Mouse (Mus musculus) kidney, postnatal 0 days (tissue): ENCODE measurements around the gene Mmp8. TPM values are rescaled to one million over a fixed set of nuclear protein-coding genes. Genes with fewer than 3 reads are reported as not detected.
A peak's percentile ranks its signal among the peaks of the same experiment; 100 is the strongest.

Experiments
- ATAC-seq: fragments of 200-750 bp; cut with Nextera tagmentation; replicated peaks from 2 replicates; pipeline ENCODE4 v1.8.0; 2017; ENCODE audit warnings: low read depth, moderate number of reproducible peaks, moderate TSS enrichment, moderate library complexity; ENCODE audit not compliant: low FRiP score
- DNase-seq: peaks from one replicate; pipeline ENCODE4 v3.0.0-alpha.2; 2016; ENCODE audit warnings: low spot score
- H3K27ac ChIP-seq: fragments of 300-500 bp; sonication (generic); 2 replicates; pipeline ENCODE4 v1.5.1; 2014; ENCODE audit warnings: mild to moderate bottlenecking
- H3K27me3 ChIP-seq: fragments of 300-500 bp; sonication (generic); 2 replicates; pipeline ENCODE4 v1.6.1; 2014; ENCODE audit warnings: low read length, mixed read lengths; ENCODE audit not compliant: insufficient read depth
- H3K36me3 ChIP-seq: fragments of 300-500 bp; sonication (generic); 2 replicates; pipeline ENCODE4 v1.6.1; 2014; ENCODE audit warnings: low read length, mixed read lengths; ENCODE audit not compliant: insufficient read depth
- H3K4me1 ChIP-seq: fragments of 300-500 bp; sonication (generic); replicated peaks from 2 replicates; pipeline ENCODE4 v1.6.1; 2014; ENCODE audit warnings: antibody characterized with exemption, low read length, mixed read lengths; ENCODE audit not compliant: insufficient read depth
- H3K4me2 ChIP-seq: fragments of 300-500 bp; sonication (generic); 2 replicates; pipeline ENCODE4 v1.6.1; 2014; ENCODE audit warnings: mild to moderate bottlenecking, low read length, moderate library complexity, mixed read lengths
- H3K4me3 ChIP-seq: fragments of 300-500 bp; sonication (generic); replicated peaks from 2 replicates; pipeline ENCODE4 v1.5.1; 2014; ENCODE audit warnings: low read depth, low read length
- H3K9ac ChIP-seq: fragments of 300-500 bp; sonication (generic); 2 replicates; pipeline ENCODE4 v1.6.1; 2014; ENCODE audit warnings: low read depth, low read length
- H3K9me3 ChIP-seq: fragments of 300-500 bp; sonication (generic); replicated peaks from 2 replicates; pipeline ENCODE4 v1.6.1; 2016; ENCODE audit warnings: low read length, inconsistent platforms, mixed read lengths
- CTCF ChIP-seq: IDR thresholded peaks from 2 replicates; pipeline ENCODE4 v1.5.1; 2016; ENCODE audit warnings: antibody characterized with exemption, low read depth, mild to moderate bottlenecking, moderate library complexity
- WGBS: fragments of 180-500 bp; shearing (Covaris S2); extraction: QIAGEN DNeasy Blood & Tissue Kit; methylation state at CpG from one replicate; pipeline ENCODE4 v1.1.7; 2014; 5-methylcytosine and 5-hydroxymethylcytosine counted together
- polyA plus RNA-seq: library from polyadenylated mRNA; unstranded; fragments of >200 nt; fragmentation: Nextera tagmentation; extraction: Ambion mirVana; gene quantifications from 2 replicates; pipeline ENCODE4 v1.2.1, GENCODE M21; 2015

The Mmp8 gene
- polyA plus RNA-seq, result 0.86 and 1.3 TPM in 2 replicates

DNA sequence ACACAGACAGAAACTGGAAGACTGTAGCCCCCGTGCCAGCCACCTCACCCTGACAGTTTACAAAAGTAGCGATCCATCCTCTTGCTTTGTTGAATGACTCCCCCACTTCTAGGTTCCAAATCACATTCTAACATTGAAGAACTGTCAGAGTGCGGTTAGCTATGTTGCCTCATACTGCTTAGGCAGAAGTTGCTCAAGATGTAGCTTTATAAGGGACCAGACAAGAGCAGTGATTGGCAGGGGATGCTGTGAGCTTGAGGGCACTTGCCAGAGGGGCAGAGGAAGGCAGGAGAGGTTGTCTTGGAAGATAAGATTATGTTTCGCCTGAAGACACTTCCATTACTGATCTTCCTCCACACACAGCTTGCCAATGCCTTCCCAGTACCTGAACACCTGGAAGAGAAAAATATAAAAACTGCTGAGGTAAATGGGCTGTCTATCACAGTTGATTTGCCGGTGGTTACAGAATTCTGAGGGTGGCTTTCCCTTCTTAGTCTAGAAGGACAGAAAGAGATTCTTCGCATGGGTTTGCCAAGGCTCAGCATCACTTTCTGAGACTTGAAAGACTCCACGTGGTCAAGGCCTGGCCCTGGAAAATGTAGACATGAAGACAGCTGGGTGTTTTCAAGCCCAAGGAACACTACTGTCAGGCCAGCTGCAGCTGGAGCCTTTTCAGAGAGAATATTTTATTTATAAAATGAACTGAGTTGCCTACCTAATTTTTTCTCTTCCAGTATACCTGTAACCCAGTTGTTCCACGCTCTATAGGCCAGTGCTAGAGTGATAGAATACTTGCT is at the start of gene Mmp8:
Mmp8 (plus strand) TSS at position 236 of the 797 bp plus-strand sequence.
- Histone ChIP-seq H3K27ac (no peak within 1 kb of the TSS), H3K4me3 (no peak within 1 kb of the TSS), H3K4me2 (no peak within 1 kb of the TSS), H3K9ac (no peak within 1 kb of the TSS), H3K36me3 (no peaks in the 10 kb centered on the region), H3K27me3 (no peaks in the 10 kb centered on the region), H3K4me1 (no peaks in the 10 kb centered on the region), H3K9me3 (no peaks in the 10 kb centered on the region)
- 65% methylated on average over 8 of the region's 8 CpGs for WGBS
- no peak for ATAC-seq
- TF ChIP-seq CTCF, result no peak
- no peak for DNase-seq

DNA sequence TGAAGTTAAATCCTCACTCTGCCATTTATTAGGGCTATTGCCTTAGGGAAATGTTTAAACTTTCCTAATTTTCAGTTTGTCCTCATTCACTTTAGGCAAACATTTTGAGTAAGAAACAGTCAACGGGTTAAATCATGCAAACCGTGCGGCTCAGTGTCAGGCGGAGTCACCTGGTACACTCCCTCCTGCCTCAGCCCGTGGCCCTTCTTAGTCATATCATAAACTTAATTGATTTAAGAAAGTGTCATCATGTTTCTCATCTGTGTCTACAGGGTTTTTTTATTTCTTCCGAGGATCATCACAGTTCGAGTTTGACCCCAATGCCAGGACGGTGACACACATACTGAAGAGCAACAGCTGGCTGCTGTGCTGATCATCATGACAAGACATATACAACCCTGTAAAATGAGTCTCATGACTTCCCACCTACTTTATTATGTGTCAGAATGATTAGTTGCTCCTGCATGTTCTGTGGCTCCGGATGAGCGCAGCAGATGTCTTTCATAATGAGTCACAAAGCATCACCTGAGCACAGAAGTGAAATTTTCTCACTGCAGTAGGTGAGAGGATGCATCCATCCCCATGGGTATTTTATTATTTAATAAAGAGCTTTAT is 48.5 kb upstream of the Mmp8 start:
- WGBS, result 39% methylated on average over 10 of the region's 10 CpGs
- no peak for TF ChIP-seq CTCF
- ATAC-seq, result no peak

DNA sequence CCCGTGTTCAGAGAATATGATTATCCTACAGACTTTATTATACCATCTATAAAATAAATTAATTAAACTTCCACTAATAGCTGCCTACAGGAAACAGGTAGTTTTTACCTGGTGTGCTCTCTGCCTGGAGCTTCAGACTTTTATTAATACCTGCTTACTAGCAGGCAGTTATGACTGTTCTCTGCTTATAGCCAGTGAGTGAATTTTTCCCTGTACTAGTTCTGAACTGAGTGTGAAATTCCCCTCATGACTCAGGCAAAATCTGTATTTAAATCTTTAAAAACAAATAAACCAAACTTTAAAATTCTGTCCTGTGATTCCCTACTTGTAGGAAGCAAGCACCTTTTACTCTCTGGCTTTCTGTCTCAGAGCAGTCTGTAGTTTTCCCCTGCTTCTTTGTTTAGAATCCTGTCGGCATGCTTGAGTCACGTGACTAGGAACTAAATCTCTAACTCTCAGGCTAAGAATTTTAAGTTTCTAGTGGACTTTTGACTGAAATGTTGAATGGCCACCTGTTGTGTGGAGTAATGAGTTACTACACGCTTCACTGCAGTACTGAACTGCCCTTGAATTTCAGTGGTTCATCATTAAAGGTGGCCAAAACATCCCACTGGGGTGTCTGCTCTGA is 40.2 kb upstream of the Mmp8 start:
- ATAC-seq (peak; percentile 25; the same call in 1 of the 2 replicates), DNase-seq (peak; percentile 3)
- no peak overlapping the region for H3K4me3 ChIP-seq
- 57% methylated on average over 4 of the region's 4 CpGs for WGBS
- no peaks in the 10 kb centered on the region for H3K36me3 ChIP-seq
- no peak overlapping the region for H3K27ac ChIP-seq
- no peaks in the 10 kb centered on the region for H3K9me3 ChIP-seq
- no peak overlapping the region for H3K9ac ChIP-seq
- TF ChIP-seq CTCF, result no peak
- H3K27me3 ChIP-seq, result no peaks in the 10 kb centered on the region
- H3K4me1 ChIP-seq, result no peaks in the 10 kb centered on the region
- no peak overlapping the region for H3K4me2 ChIP-seq

More for the DNA sequence above, 48.5 kb upstream of the Mmp8 start:
- Histone ChIP-seq H3K36me3 (no peaks in the 10 kb centered on the region), H3K4me2 (no peak overlapping the region), H3K4me3 (no peak overlapping the region), H3K4me1 (no peaks in the 10 kb centered on the region), H3K27me3 (no peaks in the 10 kb centered on the region), H3K9ac (no peak overlapping the region), H3K27ac (no peak overlapping the region), H3K9me3 (no peaks in the 10 kb centered on the region)
- DNase-seq, result peak; percentile 3

DNA sequence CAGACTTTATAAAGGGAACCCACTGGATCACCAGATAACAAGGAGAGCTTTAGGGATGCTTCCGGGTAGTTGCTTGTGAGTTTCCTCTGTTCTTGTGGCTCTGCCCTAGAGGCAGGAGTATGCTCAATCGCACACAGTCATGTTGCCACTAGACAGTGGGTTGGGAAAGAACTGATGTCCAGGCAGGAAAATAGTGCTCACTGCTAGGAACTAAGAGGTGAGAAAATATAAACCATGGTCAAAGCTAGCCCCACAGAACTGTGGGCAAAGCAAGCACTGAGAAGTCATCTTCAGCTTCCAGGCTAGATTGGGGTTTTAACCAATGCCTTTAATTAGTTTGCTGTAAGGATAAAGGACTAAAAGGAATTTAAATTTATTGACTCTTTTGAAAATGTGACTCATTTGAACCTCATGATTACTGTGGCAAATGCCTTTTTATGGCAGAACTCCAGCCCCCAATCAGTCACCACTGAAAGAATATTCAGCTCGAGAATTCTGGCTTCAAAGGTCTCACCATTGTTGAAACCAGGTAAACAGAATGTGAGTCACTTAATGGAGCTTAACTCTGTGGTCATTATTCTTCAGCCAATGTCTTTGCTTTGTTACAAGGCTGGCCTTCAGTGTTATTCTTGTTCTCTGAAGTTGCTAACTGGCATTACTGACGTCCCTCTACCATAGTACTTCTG is 31.9 kb upstream of the Mmp8 start:
- WGBS, result 55% methylated on average over 4 of the region's 4 CpGs
- no peaks in the 10 kb centered on the region for H3K36me3 ChIP-seq
- no peak overlapping the region for H3K27ac ChIP-seq
- no peak overlapping the region for H3K4me2 ChIP-seq
- TF ChIP-seq CTCF, result no peak
- no peaks in the 10 kb centered on the region for H3K27me3 ChIP-seq
- H3K9me3 ChIP-seq, result no peaks in the 10 kb centered on the region
- ATAC-seq (no peak), DNase-seq (no peak)
- H3K4me3 ChIP-seq, result no peak overlapping the region
- no peak overlapping the region for H3K9ac ChIP-seq
- no peaks in the 10 kb centered on the region for H3K4me1 ChIP-seq

DNA sequence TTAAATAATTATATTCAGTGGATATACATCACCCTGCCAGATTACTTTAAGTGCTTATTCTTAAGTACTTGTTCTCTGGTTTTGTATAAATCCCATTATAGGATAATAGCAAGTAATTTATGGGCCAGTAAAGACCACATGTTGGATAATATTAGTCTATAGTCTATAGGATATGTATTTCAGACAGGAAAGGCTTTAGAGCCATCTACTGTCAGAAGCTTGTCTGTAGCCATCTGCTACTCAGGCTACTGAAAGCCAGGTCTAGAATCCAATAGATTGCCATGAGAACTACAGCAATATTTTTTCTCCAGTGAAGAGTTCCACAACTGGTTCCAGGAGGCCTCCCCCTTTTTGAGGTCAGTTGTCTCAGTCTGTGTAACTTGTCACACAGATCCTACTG is 15.5 kb upstream of the Mmp8 start:
- no peak for ATAC-seq
- Histone ChIP-seq H3K36me3 (no peaks in the 10 kb centered on the region), H3K4me2 (no peak overlapping the region), H3K4me1 (no peaks in the 10 kb centered on the region), H3K9ac (no peak overlapping the region), H3K27ac (no peak overlapping the region), H3K9me3 (no peaks in the 10 kb centered on the region), H3K4me3 (no peak overlapping the region), H3K27me3 (no peaks in the 10 kb centered on the region)
- DNase-seq, result no peak
- TF ChIP-seq CTCF, result no peak

DNA sequence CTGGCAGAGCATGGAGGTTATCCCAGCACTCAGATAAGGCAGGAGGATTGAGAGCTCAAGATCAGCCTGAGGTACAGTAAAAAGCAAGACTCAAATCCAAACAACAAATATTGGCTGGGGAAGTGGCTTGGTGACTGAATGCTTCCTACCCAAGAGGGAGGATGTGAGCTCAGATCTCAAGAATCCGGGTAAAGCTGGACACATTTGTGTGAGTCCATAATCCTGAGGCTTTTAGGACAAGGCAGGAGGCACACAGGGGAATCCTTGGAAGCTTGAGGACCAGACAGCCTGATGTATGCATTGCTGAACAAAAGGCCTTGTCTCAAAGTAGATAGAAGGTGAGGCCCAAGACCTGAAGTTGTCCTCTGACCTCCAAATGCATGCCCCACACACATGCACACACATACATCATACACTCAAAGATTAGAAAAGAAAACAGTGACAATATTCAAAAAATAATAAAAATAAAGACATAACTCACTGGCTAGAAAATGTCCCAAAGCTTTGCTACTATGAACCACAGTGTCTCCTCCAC is 13.3 kb upstream of the Mmp8 start:
- no peak for TF ChIP-seq CTCF
- ATAC-seq, result peak; percentile 40; the same call in 1 of the 2 replicates

More for the DNA sequence above, 13.3 kb upstream of the Mmp8 start:
- WGBS, result 70% methylated on average over 1 of the region's 1 CpGs
- Histone ChIP-seq H3K27ac (no peak overlapping the region), H3K4me2 (no peak overlapping the region), H3K9ac (no peak overlapping the region), H3K9me3 (no peaks in the 10 kb centered on the region), H3K27me3 (no peaks in the 10 kb centered on the region), H3K4me3 (no peak overlapping the region), H3K4me1 (no peaks in the 10 kb centered on the region), H3K36me3 (no peaks in the 10 kb centered on the region)
- peak; percentile 31 for DNase-seq
